Mouse (Mus musculus) cerebellum, adult 2 months (tissue): Measurements from ENCODE around the gene Prmt9.

Source experiments
- CTCF ChIP-seq: fragments of 200-500 bp; IDR thresholded peaks from 2 replicates; pipeline ENCODE4 v1.5.1; 2011; ENCODE audit warnings: low read depth, mild to moderate bottlenecking, control low read depth, low read length, moderate library complexity, borderline replicate concordance; ENCODE audit not compliant: insufficient read depth
- POLR2A ChIP-seq: fragments of 200-500 bp; IDR thresholded peaks from 2 replicates; pipeline ENCODE4 v1.6.1; 2011; ENCODE audit warnings: low read length, control low read depth, borderline replicate concordance; ENCODE audit not compliant: insufficient read depth

DNA sequence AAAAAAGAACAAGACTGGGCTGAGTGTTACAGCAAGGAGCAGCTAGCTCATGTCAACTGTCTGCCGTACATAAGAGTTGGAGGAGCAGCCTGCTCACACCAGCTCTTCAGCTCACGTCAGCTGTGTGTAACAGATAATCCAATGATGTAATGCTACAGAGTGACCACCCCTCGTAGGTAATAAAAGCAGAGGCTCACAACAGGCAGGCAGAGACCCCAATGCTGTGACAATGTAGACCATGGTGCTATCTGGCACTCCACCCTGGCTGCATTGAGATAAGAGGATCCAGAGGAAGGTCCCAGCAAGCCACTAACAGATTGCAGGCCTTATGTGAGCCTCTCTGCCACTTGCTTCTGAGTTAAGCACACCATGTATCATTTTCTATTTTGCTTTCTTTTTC is 4.8 kb upstream of the Prmt9 start:
- TF ChIP-seq CTCF (no peak), POLR2A (no peak)
